Mouse (Mus musculus): ENCODE measurements around the gene Prss41. TPM values are rescaled to one million over a fixed set of nuclear protein-coding genes. Genes with fewer than 3 reads are reported as not detected.
A peak's percentile ranks its signal among the peaks of the same experiment; 100 is the strongest.

The Prss41 gene
- polyA plus RNA-seq, 2 experiments from 2014 or later, result 6.4 to 10.5 TPM

- ATAC-seq, result no peak
Measured at GRCm38 (mm10) chr17:23825591-23825990, 18.4 kb downstream of the Prss41 start.

GRCm38 (mm10) chr17:23823614-23824013 lies 20.4 kb downstream of the Prss41 start:
- no peak for ATAC-seq

DNA sequence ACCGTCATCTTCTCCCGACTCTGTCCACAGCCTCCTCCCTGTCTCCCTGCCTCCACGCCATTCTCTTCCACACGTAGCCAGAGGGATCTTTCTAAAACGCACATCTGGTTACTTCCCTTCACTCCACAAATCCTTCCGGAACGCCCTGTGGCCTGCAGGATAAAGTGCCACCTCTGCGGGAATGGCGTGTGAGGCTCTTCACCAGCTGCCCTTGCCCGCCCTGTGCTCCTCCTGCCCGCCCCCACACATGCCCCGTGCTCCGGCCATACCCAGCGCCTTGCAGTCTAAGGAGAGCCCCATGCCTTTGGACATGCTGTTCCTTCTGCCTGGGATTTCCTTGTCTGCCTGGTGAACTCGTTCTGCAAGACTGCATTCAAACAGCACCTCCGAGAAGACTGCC lies 21.0 kb downstream of the Prss41 start:
- ATAC-seq, result no peak

GRCm38 (mm10) chr17:23822094-23822493 lies 21.9 kb downstream of the Prss41 start:
- no peak for ATAC-seq

DNA sequence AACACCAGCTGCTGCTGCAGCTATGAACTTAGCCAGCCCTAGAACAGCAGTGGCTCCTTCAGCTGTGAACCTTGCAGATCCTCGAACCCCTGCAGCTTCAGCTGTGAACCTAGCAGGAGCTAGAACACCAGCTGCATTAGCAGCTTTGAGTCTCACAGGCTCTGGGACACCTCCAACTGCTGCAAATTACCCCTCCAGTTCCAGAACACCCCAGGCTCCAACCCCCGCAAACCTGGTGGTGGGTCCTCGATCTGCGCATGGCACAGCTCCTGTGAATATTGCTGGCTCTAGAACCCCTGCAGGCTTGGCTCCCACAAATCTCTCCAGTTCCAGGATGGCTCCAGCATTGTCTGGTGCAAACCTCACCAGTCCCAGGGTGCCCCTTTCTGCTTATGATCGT lies 23.2 kb downstream of the Prss41 start:
- ATAC-seq, result no peak

GRCm38 (mm10) chr17:23819235-23819634 lies 24.7 kb downstream of the Prss41 start:
- ATAC-seq, result no peak

DNA sequence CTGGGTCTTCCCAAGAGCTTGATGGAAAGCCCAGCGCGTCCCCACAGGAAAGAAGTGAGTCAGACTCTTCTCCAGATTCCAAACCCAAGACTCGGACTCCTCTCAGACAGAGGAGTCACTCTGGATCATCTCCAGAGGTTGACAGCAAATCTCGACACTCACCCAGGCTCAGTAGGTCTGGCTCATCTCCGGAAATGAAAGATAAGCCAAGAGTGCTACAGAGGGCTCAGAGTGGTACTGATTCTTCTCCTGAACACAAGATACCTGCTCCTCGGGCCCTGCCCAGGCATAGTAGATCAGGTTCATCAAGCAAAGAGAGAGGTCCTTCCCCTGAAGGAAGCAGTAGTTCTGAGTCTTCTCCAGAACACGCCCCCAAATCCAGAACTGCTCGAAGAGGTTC lies 25.4 kb downstream of the Prss41 start:
- no peak for ATAC-seq

GRCm38 (mm10) chr17:23815641-23816040 lies 28.3 kb downstream of the Prss41 start:
- ATAC-seq, result no peak

DNA sequence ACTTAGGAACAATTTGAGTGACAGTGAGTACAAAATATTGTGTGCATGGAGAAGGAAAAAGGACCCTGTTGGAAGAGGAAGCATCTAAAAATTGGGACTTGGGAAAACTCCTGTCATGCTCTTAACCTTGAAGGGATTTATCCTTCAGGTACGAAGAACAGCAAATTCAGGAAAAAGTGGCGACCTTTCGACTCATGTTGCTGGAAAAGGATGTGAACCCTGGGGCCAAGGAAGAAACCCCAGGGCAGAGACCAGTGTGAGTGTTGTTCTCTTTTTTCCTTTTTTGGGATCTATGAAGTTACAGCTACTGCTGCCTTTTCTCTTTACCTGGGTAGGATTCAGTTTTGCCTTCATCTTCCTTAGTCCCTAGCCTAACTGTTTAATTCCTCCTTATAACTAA lies 36.1 kb downstream of the Prss41 start:
- no peak for ATAC-seq

DNA sequence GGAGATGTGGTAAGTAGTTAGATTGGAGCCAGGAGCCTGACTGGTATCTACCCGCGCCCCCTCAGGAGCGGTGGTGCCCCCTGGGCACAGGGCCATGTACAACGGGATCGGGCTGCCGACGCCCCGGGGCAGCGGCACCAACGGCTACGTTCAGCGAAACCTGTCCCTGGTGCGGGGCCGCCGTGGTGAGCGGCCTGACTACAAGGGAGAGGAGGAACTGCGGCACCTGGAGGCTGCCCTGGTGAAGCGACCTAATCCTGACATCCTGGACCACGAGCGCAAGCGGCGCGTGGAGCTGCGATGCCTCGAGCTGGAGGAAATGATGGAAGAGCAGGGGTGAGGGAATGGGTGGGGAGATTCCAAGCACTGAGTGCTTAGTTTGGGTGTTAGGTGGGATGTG lies 37.1 kb downstream of the Prss41 start:
- ATAC-seq, result no peak

DNA sequence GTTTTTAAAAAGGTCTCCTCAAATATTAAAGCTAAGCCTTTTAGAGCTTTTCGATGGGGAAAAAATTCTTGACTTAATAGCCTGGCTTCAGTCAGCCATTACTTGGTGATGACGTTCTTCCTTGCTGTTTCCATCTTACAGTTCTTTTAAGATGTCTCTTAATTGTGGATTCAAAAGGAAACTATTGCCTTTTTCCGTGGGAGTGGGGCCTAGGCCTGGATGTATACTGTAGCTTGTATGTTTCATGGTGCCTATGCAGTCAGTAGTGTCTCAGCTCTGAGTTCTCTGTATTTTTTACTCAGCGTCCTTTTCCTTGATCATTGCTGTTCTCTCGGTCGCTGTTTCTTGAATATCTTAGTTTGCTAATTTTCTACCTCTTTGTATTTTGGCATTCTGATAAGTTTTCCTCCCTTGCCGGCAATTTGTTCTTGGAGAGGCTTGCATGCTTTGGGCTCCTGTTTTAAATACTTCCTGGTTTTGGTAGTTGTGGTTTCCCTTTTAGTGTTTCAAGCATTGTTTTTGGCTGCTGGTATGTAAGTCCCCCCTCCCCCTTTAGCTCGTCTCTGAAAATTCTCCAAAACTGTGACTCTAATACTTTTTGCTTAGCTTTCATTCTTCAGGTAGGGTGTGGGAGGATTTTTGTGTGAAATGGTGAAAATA lies 39.4 kb downstream of the Prss41 start:
- ATAC-seq, result peak; percentile 16

GRCm38 (mm10) chr17:23803366-23804041 lies 40.5 kb downstream of the Prss41 start:
- ATAC-seq, result no peak

- ATAC-seq, result peak; percentile 89
Measured at GRCm38 (mm10) chr17:23802746-23803365, 41.1 kb downstream of the Prss41 start.

- ATAC-seq, result no peak
Measured at GRCm38 (mm10) chr17:23801627-23802026, 42.3 kb downstream of the Prss41 start.

DNA sequence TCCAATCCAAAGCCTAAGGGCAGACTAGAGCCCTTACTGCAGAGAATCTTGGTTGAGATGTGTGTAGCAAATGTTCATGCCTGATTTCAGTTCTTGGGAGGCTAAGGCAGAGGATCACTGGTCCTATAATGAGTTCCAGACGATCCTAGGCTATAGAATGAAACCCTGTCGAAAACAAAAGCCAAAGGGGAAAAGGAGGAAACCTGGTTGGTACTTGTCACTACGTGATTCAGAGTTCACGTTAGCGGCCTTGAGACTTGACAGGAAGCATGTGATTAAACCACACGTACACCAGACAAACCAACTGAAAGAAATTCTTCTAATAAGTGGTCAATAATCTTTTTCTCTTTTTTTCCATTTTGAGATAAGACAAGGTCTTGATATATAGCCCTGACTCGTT lies 46.7 kb downstream of the Prss41 start:
- ATAC-seq, result peak; percentile 90

- no peak for ATAC-seq
Measured at GRCm38 (mm10) chr17:23795323-23795722, 48.6 kb downstream of the Prss41 start.

DNA sequence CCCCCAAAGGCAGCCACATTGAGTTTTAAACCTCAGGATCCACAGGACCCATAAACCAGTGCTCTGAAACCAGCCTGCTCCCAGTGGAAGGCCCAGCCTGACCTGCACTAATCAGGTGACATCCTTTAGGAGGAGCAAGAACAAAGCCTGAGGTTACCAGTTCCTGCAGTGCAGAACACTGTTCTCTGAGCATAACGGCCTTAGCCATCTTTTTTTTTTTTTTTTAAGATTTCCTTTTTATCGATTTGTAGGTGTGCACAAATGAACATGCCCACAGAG lies 53.0 kb downstream of the Prss41 start:
- no peak for ATAC-seq

GRCm38 (mm10) chr17:23790269-23791078 lies 53.5 kb downstream of the Prss41 start, which contains the start of gene Srrm2:
Gene Srrm2, plus strand, starts transcription at chr17:23790532.
- peak; percentile 47 for ATAC-seq

DNA sequence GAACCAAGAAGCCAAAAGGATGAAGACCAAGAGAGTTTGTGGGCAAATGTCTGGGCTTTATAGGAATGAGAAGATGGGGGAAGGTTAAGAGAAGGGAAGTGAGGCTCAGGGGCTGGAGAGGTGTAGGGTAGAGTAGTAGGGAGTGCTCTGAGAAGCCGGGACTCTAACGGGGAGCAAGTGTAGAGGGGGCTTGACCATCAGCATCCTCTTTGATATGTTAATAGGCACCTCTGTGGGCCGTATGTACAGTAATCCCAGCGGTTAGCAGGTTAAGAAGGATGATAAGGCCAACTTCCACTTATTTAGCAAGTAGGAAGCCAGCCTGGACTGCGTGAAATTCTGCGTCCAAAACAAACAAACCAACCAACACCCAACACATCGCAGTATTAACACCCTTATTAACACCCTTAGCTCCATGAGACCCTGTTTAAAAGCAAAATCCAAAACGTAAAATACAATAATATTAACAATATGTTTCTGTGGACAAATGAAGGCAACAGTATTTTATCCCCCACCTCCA lies 54.2 kb downstream of the Prss41 start:
- no peak for ATAC-seq

DNA sequence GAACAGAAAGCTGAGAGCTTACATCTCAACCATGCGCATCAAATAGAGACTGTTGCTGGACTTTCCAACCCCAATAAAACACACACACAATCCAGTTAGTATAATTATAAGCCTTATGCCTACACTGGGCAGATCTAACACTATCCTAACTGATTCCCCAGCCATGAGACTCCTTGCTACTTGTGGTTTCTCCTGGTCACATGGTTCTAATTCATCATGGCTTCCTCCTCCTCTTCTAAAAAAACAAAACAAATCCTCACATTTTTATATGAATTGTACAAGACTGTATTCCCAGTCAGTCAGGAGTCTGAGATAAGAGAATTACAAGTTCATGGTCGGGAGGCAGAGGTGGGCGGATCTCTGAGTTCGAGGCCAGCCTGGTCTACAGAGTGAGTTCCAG lies 55.0 kb downstream of the Prss41 start:
- no peak for ATAC-seq
